Mouse (Mus musculus) spleen, adult 2 months (tissue): ENCODE measurements around the gene Cntn2. TPM values are rescaled to one million over a fixed set of nuclear protein-coding genes. Genes with fewer than 3 reads are reported as not detected.

Experiments
- DNase-seq, 2 experiments: peaks; one replicate each; pipeline versions ENCODE4 v3.0.0 to v3.0.0-alpha.2; 2012 to 2021; ENCODE audit warnings: low spot score in 2 of 2, low read depth in 1 of 2
- H3K27ac ChIP-seq: fragments of 200-500 bp; 2 replicates; pipeline ENCODE4 v1.5.1; 2012; ENCODE audit warnings: low read length, inconsistent platforms; ENCODE audit not compliant: insufficient read depth
- H3K27me3 ChIP-seq: fragments of 200-500 bp; 2 replicates; pipeline ENCODE4 v1.6.1; 2012; ENCODE audit warnings: mild to moderate bottlenecking, moderate library complexity, low read length, inconsistent platforms; ENCODE audit not compliant: control insufficient read depth, insufficient read depth
- H3K36me3 ChIP-seq: fragments of 200-500 bp; 2 replicates; pipeline ENCODE4 v1.6.1; 2012; ENCODE audit warnings: mild to moderate bottlenecking, low read length, inconsistent platforms; ENCODE audit not compliant: control insufficient read depth, insufficient read depth
- H3K4me1 ChIP-seq: fragments of 200-500 bp; 2 replicates; pipeline ENCODE4 v1.6.1; 2011; ENCODE audit warnings: inconsistent platforms; ENCODE audit not compliant: control insufficient read depth, insufficient read depth, insufficient read length
- H3K4me3 ChIP-seq: fragments of 200-500 bp; 2 replicates; pipeline ENCODE4 v1.5.1; 2011; ENCODE audit warnings: mild to moderate bottlenecking, inconsistent platforms; ENCODE audit not compliant: insufficient read depth, insufficient read length; ENCODE audit errors: extremely low read depth
- CTCF ChIP-seq: fragments of 200-500 bp; IDR thresholded peaks from 2 replicates; pipeline ENCODE4 v1.5.1; 2011; ENCODE audit warnings: mild to moderate bottlenecking, inconsistent platforms; ENCODE audit not compliant: insufficient read depth, insufficient read length, insufficient replicate concordance; ENCODE audit errors: extremely low read depth
- POLR2A ChIP-seq: fragments of 200-500 bp; IDR thresholded peaks from 2 replicates; pipeline ENCODE4 v1.6.1; 2011; ENCODE audit warnings: low read depth, low read length, inconsistent platforms
- WGBS: fragments of 180-500 bp; shearing (Covaris S2); methylation state at CpG from one replicate; pipeline ENCODE4 v1.1.7; 2018; 5-methylcytosine and 5-hydroxymethylcytosine counted together
- polyA plus RNA-seq: library from polyadenylated mRNA; depleted of rRNA; stranded (reverse); fragments of >200 nt; gene quantifications from 2 replicates; pipeline ENCODE4 v1.2.3, GENCODE M21; 2012

Cntn2 gene
- polyA plus RNA-seq, 1 experiment: not detected

DNA sequence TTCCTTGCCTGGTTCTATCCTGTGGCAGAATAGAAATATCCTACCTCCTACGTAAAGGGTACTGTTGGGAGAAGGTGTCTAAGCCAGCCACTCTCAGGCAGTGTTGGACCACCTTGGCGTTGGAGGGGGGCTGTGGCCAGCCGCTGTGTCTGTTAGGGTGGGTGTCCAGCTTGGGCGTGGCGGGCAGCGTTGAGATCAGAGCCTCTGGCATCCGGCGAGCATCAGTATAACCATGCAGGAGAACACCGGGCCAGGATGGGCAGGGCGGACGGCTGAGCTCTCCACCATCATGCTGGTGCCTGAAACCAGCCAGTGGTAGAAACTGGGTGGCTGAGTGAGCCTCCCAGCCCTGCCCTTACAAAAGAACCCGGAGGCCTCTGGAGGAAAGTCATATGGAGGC, 27.7 kb downstream of the Cntn2 start:
- Histone ChIP-seq H3K4me1 (no peaks in the 10 kb centered on the region), H3K27me3 (0 out of 2 replicates have a peak, but pooled peaks cover 2% of the 10 kb centered on the region), H3K27ac (no peak overlapping the region), H3K36me3 (no peaks in the 10 kb centered on the region), H3K4me3 (no peak overlapping the region)
- DNase-seq: no peak
- WGBS: 87% methylated on average over 12 of the region's 12 CpGs
- TF ChIP-seq CTCF (no peak), POLR2A (no peak)

DNA sequence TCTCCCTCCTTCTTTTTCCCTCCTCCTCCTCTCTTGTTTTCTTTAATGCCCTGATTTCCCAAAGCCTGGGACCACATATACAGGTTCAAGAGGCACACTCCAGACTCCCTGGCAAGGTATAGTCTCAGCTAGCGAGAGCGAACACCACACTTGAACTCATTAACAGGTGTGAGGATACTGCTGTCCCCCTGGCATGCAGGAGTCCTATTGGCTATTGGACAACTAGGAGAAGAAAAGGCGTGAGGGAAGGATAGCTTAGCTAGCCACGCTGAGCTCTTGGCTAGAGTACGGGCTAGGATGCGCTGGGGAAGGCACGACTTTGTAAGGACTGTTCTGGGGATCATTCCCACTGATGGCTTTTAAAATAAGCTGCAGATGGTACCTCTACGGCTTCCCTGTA, 30.9 kb downstream of the Cntn2 start:
- DNase-seq: no peak
- no peak overlapping the region for H3K4me3 ChIP-seq
- WGBS: 90% methylated on average over 8 of the region's 8 CpGs

DNA sequence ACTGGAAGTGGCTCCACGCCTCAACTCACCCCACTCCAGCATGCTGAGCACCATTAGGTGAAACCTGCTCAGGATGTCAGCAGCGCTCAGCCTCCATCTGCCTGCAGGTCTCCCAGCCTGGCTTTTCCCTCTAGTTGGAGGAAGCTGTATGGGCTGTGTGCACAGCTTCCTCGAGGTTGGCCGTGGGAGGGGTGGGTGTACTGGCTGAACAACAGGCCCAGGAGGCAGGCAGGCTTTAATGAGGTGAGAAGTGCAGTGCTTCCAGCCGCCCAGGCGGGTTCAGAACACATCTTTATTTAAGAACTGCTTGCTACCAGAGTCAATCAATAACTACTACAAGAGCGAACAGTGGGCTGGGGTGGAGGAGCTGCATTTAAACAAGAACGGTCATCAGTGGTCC, 31.5 kb downstream of the Cntn2 start:
- H3K27me3 ChIP-seq: 0 out of 2 replicates have a peak, but pooled peaks cover 2% of the 10 kb centered on the region
- H3K27ac ChIP-seq: no peak overlapping the region
- H3K36me3 ChIP-seq: peaks cover 15% of the 10 kb centered on the region
- TF ChIP-seq CTCF (no peak), POLR2A (no peak)
- 68% methylated on average over 8 of the region's 8 CpGs for WGBS
- H3K4me1 ChIP-seq: no peaks in the 10 kb centered on the region
- H3K4me3 ChIP-seq: no peak overlapping the region
- DNase-seq: no peak

More for the DNA sequence above, 30.9 kb downstream of the Cntn2 start:
- H3K4me1 ChIP-seq: no peaks in the 10 kb centered on the region
- no peak for TF ChIP-seq CTCF
- H3K27ac ChIP-seq: no peak overlapping the region
- 0 out of 2 replicates have a peak, but pooled peaks cover 2% of the 10 kb centered on the region for H3K27me3 ChIP-seq
- H3K36me3 ChIP-seq: peaks cover 9% of the 10 kb centered on the region

DNA sequence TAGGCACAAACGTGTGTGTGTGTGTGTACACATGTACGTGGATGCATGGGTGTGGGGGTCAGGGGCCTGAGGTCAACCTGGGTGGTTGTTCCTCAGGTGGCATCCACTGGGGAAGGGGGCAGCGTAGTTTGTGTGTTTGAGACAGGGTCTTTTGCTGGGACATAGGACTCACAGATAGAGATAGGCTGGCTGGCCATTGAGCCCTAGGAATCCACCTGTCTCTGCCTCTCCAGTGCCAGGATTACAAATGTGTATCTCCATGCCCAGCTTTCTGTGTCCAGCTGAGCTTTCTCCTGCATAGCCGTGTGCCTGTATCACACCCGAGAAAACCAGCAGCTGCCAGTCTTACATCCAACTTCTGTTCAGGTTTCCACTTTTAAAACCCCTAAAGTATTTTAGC, 33.3 kb downstream of the Cntn2 start:
- Histone ChIP-seq H3K36me3 (peaks cover 27% of the 10 kb centered on the region), H3K4me1 (no peaks in the 10 kb centered on the region), H3K27me3 (0 out of 2 replicates have a peak, but pooled peaks cover 2% of the 10 kb centered on the region), H3K27ac (no peak overlapping the region), H3K4me3 (no peak overlapping the region)
- WGBS: 84% methylated on average over 5 of the region's 5 CpGs
- no peak for TF ChIP-seq CTCF
- TF ChIP-seq POLR2A: no peak
- no peak for DNase-seq

DNA sequence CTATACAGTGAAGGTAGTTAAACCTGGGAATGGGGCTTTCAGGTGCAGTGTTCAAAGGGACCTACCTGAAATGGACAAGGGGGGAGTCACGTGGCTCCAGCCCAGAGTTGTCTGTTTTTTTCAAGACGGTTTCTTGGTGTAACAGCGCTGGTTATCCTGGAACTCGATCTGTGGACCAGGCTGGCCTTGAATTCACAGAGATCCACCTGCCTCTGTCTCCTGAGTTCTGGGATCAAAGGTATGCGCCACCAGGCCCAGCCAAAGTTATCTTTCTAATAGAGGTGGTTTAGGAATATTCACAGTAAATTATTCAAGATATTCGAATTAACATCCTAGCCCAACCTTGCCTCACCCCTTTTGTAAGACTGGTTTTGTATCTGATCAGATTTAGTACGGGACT, 36.4 kb downstream of the Cntn2 start:
- H3K4me3 ChIP-seq: no peak overlapping the region
- H3K27me3 ChIP-seq: no peaks in the 10 kb centered on the region
- no peaks in the 10 kb centered on the region for H3K4me1 ChIP-seq
- no peak overlapping the region for H3K27ac ChIP-seq
- DNase-seq: no peak
- 93% methylated on average over 7 of the region's 7 CpGs for WGBS
- no peak for TF ChIP-seq CTCF
- TF ChIP-seq POLR2A: no peak
- peaks cover 41% of the 10 kb centered on the region for H3K36me3 ChIP-seq

DNA sequence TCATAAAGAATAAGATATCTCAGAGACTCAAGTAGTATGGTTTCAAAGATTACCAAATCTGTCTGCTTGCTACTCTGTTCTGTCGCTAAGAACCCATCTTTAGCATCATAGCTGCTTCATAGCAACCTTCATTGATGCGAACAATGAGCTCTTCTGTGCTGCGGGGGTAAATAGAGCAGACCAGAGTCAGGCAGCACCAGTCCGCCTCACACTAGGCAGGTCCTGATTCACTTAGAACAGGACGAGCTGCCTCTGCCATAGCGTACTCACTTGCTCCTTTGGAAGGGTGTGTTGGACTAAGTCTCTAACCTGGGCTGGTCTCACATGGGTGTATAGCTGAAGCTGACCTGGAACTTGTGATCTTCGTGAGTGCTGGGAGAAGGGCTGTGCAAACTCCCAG, 37.0 kb downstream of the Cntn2 start, which contains the start of gene Tmem81:
TSS of gene Tmem81 (plus strand) at position 173 of the 400 bp plus-strand sequence.
- Histone ChIP-seq H3K36me3 (peaks cover 42% of the 10 kb centered on the region), H3K4me3 (no peak within 1 kb of the TSS)
- 92% methylated on average over 7 of the region's 7 CpGs for WGBS

DNA sequence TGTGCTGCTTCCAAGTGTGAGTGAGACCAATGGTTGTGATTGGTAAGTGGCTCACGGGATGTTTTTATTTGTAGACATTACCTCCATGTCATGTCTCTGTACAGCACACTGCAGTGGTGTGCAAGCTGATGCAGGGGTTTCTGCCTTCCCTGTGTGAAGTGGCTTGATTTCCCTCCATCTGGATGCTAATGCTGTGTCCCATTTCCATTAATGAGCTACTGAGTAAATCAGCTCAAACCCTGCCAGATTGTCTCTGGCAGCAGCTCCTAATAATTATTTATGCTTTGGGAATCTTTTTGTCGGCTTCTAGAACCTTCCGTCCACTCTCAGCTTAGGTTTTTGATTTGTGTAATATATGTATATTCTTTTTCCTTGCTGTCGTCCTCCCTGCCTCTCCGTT, 37.9 kb downstream of the Cntn2 start:
- H3K4me3 ChIP-seq: no peak overlapping the region
- H3K27ac ChIP-seq: no peak overlapping the region
- no peaks in the 10 kb centered on the region for H3K4me1 ChIP-seq
- no peaks in the 10 kb centered on the region for H3K27me3 ChIP-seq
- TF ChIP-seq POLR2A (no peak), CTCF (no peak)
- peaks cover 49% of the 10 kb centered on the region for H3K36me3 ChIP-seq
- DNase-seq: no peak
- 92% methylated on average over 5 of the region's 5 CpGs for WGBS

More for the DNA sequence above, 37.0 kb downstream of the Cntn2 start, which contains the start of gene Tmem81:
- no peak for TF ChIP-seq POLR2A
- no peak for TF ChIP-seq CTCF
- no peak within 1 kb of the TSS for H3K27ac ChIP-seq
- DNase-seq: no peak
- no peaks in the 10 kb centered on the region for H3K27me3 ChIP-seq
- no peaks in the 10 kb centered on the region for H3K4me1 ChIP-seq
